Mouse (Mus musculus) kidney, adult 2 months (tissue): ENCODE measurements at regions not wholly inside any gene's neighbourhood (a gene's known extent, or its start where the extent isn't known, plus 50 kb on each side); places are given as distances from the start of the nearest gene placed in this dataset.

Source experiments
- CTCF ChIP-seq: fragments of 200-500 bp; conservative IDR thresholded peaks from 2 replicates; pipeline ENCODE4 v1.5.1; 2011; ENCODE audit warnings: low read depth, mild to moderate bottlenecking, control low read depth, low read length, moderate library complexity, mixed read lengths; ENCODE audit not compliant: insufficient read depth, insufficient read length
- POLR2A ChIP-seq: fragments of 200-500 bp; IDR thresholded peaks from one replicate; pipeline ENCODE4 v1.6.1; 2011; ENCODE audit warnings: low read depth, low read length, control low read depth

- TF ChIP-seq CTCF (no peak), POLR2A (no peak)
Measured at GRCm38 (mm10) chr10:33715701-33716250, 70.7 kb downstream of the Sult3a2 start.
